Mouse (Mus musculus) forebrain, embryonic 11.5 days (tissue): ENCODE measurements around the gene Gm20903. TPM values are rescaled to one million over a fixed set of nuclear protein-coding genes. Genes with fewer than 3 reads are reported as not detected.
"Not testable (repeated sequence)": the region's sequence is repeated elsewhere in the genome, so short reads cannot be mapped to it uniquely, and the experiment has no call there.

Experiments
- ATAC-seq: fragments of 200-750 bp; cut with Nextera tagmentation; replicated peaks from 2 replicates; pipeline ENCODE4 v1.8.0; 2017; ENCODE audit warnings: moderate TSS enrichment; ENCODE audit not compliant: low FRiP score
- DNase-seq: peaks from one replicate; pipeline ENCODE4 v3.0.0-alpha.2; 2017; ENCODE audit warnings: low spot score
- H3K27ac ChIP-seq: fragments of 300-500 bp; sonication (generic); 2 replicates; pipeline ENCODE4 v1.5.1; 2014; ENCODE audit warnings: low read depth, low read length
- H3K27me3 ChIP-seq: fragments of 300-500 bp; sonication (generic); 2 replicates; pipeline ENCODE4 v1.6.1; 2014; ENCODE audit warnings: mild to moderate bottlenecking, low read length, mixed read lengths; ENCODE audit not compliant: control insufficient read depth, insufficient read depth
- H3K36me3 ChIP-seq: fragments of 300-500 bp; sonication (generic); 2 replicates; pipeline ENCODE4 v1.6.1; 2014; ENCODE audit warnings: mild to moderate bottlenecking, low read length, moderate library complexity, mixed read lengths; ENCODE audit not compliant: control insufficient read depth, insufficient read depth
- H3K4me1 ChIP-seq: fragments of 300-500 bp; sonication (generic); replicated peaks from 2 replicates; pipeline ENCODE4 v1.6.1; 2014; ENCODE audit warnings: low read length, mixed read lengths; ENCODE audit not compliant: control insufficient read depth, insufficient read depth
- H3K4me2 ChIP-seq: fragments of 300-500 bp; sonication (generic); 2 replicates; pipeline ENCODE4 v1.6.1; 2014; ENCODE audit warnings: low read depth, mild to moderate bottlenecking, low read length, moderate library complexity, mixed read lengths; ENCODE audit not compliant: severe bottlenecking
- H3K4me3 ChIP-seq: fragments of 300-500 bp; sonication (generic); 2 replicates; pipeline ENCODE4 v1.5.1; 2014; ENCODE audit warnings: low read depth, low read length
- H3K9ac ChIP-seq: fragments of 300-500 bp; sonication (generic); 2 replicates; pipeline ENCODE4 v1.6.1; 2014; ENCODE audit warnings: low read length
- H3K9me3 ChIP-seq: fragments of 300-500 bp; sonication (generic); 2 replicates; pipeline ENCODE4 v1.6.1; 2016; ENCODE audit warnings: low read length, mixed read lengths; ENCODE audit not compliant: control insufficient read depth
- WGBS: fragments of 180-500 bp; shearing (Covaris S2); extraction: QIAGEN DNeasy Blood & Tissue Kit; methylation state at CpG from one replicate; pipeline ENCODE4 v1.1.7; 2014; 5-methylcytosine and 5-hydroxymethylcytosine counted together
- polyA plus RNA-seq: library from polyadenylated mRNA; unstranded; fragments of >200 nt; fragmentation: Nextera tagmentation; extraction: Ambion mirVana; gene quantifications from 2 replicates; pipeline ENCODE4 v1.2.1, GENCODE M21; 2014

The Gm20903 gene
- polyA plus RNA-seq, result not detected in 2 replicates

DNA sequence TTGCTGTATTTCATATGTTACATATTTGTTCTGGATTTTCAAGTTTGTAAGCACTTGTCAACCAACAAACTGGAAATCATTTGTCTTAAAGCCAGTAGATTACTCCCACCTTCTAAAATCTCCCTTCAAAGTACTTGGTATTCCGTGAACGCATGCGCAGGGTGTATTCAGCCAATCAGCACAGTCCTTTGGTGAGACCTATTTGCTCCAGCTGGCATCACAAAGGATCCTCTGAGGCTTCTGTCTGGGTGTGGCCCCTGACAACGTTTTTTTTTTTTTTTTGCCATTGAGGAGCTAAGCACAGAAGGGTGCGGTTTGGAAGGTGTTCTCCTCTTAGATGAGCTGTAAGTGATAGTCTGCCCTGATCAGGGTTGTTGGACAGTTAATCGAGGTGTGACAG lies at the start of gene Gm20903:
Gene Gm20903 (plus strand): TSS at position 301 of the 400 bp plus-strand sequence.
- H3K4me1 ChIP-seq, ATAC-seq, H3K4me3 ChIP-seq, H3K4me2 ChIP-seq, H3K27me3 ChIP-seq, DNase-seq, H3K36me3 ChIP-seq, H3K9me3 ChIP-seq, H3K27ac ChIP-seq, H3K9ac ChIP-seq: not testable (repeated sequence)
- WGBS, result no CpG with 5 or more reads among the region's 6 CpGs
